15 mouse cellular contexts compared by ENCODE assay signal in the genomic region with DNA sequence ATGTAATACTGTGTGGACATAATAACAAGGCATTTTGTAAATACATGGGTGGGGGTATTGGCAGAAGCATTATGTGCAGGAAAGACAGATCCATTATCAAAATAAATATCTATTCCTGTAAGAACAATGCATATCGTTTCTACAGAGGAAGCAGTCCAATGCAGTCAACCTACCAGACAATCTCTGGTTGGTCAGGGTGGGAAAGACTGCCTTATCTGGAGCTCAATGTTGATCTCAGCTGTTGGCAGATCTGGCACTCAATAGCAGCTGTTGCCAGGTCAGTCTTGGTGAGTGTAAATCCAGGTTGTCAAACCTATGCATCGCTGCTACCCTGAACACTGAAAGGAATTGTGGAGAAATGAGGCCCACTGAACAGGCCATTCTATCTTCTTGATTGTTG.
"Had no signal": no experiment of that assay in that cellular context is flagged by ENCODE, and none has a peak within 500 bp of the region (broad histone marks: within the 10 kb centered on the region; RNA-seq: fewer than 3 reads in every experiment).

No protein-coding gene starts in this region.

- H3K9me3 ChIP-seq: neural tube, embryonic 15.5 days; stomach, embryonic 15.5 days had no signal

- H3K4me3 ChIP-seq: neural tube, embryonic 15.5 days; stomach, embryonic 15.5 days had no signal

- H3K9ac ChIP-seq: neural tube, embryonic 15.5 days; stomach, embryonic 15.5 days had no signal

- H3K36me3 ChIP-seq: neural tube, embryonic 15.5 days; stomach, embryonic 15.5 days had no signal

- DNase-seq: retina, postnatal 1 day; right cerebral cortex, adult 18-20 months; right cerebral cortex, postnatal 14 days; right cerebral cortex, postnatal 25 days; right cerebral cortex, postnatal 4 days; spleen, adult 18-20 months; thymus, adult 18-20 months; thymus, adult 2 months; thymus, postnatal 14 days; thymus, postnatal 25 days; thymus, postnatal 36 days; thymus, postnatal 4 days had no signal

- H3K27me3 ChIP-seq: neural tube, embryonic 15.5 days; stomach, embryonic 15.5 days had no signal

- H3K4me1 ChIP-seq: neural tube, embryonic 15.5 days; stomach, embryonic 15.5 days had no signal

- H3K27ac ChIP-seq: neural tube, embryonic 15.5 days; stomach, embryonic 15.5 days; stomach, postnatal 0 days had no signal

- H3K4me2 ChIP-seq: neural tube, embryonic 15.5 days; stomach, embryonic 15.5 days had no signal
